In the genomic region with DNA sequence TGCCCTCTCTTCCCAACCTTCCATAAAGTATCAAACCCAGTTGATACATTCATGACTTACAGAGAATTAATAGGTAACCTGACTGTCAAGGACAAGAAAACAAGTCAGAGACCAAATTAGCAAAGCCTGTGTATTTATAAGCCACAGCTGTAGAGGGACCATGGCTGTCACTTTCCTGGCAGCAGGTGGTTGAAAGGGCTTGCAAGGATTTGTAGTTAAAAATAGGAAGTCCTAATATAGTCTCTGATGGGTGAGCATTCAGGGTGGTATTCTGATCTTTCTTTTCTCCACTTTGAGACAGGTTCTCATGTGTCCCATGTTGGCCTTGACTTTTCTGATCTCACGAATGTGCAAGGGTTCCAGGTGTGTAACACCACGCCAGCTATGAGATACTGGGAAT, we compare ENCODE assay signal across 10 mouse cellular contexts.
"Had no signal": no experiment of that assay in that cellular context is flagged by ENCODE, and none has a peak within 500 bp of the region (broad histone marks: within the 10 kb centered on the region; RNA-seq: fewer than 3 reads in every experiment).

No protein-coding gene starts in this region.

- DNase-seq: kidney, adult 9 months; kidney, postnatal 14 days; kidney, postnatal 4 days; liver, postnatal 0 days; lung, embryonic 14.5 days; right cerebral cortex, adult 18-20 months; right cerebral cortex, postnatal 14 days; right cerebral cortex, postnatal 4 days; spleen, adult 18-20 months; thymus, postnatal 25 days had no signal
